Mouse (Mus musculus) cortical plate, adult 2 months (tissue): ENCODE measurements around the gene Npb.

Source experiments
- CTCF ChIP-seq: fragments of 200-500 bp; IDR thresholded peaks from 2 replicates; pipeline ENCODE4 v1.5.1; 2011; ENCODE audit warnings: mild to moderate bottlenecking, control low read depth, low read length; ENCODE audit not compliant: insufficient read depth; ENCODE audit errors: extremely low read depth
- POLR2A ChIP-seq: fragments of 200-500 bp; IDR thresholded peaks from 2 replicates; pipeline ENCODE4 v1.6.1; 2011; ENCODE audit warnings: mild to moderate bottlenecking, low read length, control low read depth; ENCODE audit not compliant: insufficient read depth; ENCODE audit errors: extremely low read depth

DNA sequence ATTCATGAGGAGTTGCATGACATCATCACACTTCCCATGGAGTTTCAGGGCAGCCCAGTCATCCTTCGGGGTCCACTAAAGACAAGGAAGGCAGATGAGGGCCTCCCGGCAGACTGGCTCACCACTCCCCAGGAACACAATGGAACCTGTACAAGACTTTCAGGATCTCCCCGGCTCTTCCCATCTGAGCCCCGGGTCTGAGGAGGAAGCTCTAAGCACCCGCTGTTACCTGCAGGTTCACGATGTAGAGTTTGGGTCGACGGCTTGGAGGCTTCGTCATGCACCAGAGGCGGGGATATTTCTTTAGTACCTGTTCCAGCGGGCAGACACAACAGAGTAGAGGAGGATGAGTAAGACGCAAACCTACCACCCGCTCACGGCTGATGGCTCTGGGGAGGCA, 11.9 kb downstream of the Npb start:
- TF ChIP-seq CTCF (no peak), POLR2A (no peak)
